Comparison of ENCODE assay signal across 17 mouse cellular contexts in the genomic region with DNA sequence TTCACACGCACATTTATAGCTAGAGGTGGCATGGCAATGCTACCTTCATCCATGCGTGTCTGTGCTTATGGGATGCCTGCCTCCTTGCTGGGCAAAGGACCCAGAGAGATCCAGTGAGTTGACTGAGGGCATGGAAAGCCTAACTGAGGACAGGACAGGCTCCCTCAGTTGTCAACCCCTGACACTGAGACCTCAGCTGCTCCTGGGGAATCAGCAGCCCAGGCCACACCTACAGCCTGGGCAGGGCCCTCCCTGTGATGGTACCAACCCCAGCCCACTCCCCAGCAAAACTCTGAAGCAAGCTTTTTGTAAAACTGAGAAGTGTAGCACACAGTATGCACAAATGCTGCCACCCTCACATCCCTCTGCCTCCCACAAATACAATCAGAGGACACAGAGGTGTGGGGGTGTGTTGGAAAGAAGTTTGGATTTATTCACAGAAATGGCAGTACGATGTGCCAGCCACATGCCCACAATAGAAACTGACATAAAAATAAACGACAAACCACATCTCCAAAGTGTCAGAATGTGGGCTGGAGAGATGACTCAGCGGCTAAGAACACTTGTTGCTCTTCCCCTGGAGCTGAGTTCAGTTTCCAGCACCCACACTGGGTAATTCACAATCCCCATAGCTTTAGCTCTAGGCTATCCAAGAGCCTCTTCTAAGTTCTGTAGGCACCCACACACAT.
DNase-seq lines count a peak whose midpoint lies in the region; ATAC-seq lines count a peak whose summit lies in the region.
"Had no signal": no experiment of that assay in that cellular context is flagged by ENCODE, and none has a peak within 500 bp of the region (broad histone marks: within the 10 kb centered on the region; RNA-seq: fewer than 3 reads in every experiment).

No protein-coding gene starts in this region.

- no peak overlapping the region for H3K4me2 ChIP-seq in hindbrain, embryonic 14.5 days (replicated peaks)
- H3K4me2 ChIP-seq: liver, embryonic 12.5 days; midbrain, embryonic 12.5 days had no signal

- peak; percentile 64 to 80 for DNase-seq in left cerebral cortex, adult 9 months (ENCODE audit: low spot score in 2 of 2)
- DNase-seq in telencephalon, adult 2 months (ENCODE audit: low read depth, low spot score): peak; percentile 93
- DNase-seq in heart, postnatal 10 days: no peak
- no peak for DNase-seq in thymus, postnatal 14 days
- DNase-seq in hindbrain, embryonic 14.5 days (ENCODE audit: low spot score): no peak
- DNase-seq: cerebellum, adult 9-11 months; gastrocnemius, postnatal 14 days; lung, postnatal 10 days; thymus, postnatal 36 days had no signal

- H3K9ac ChIP-seq in hindbrain, embryonic 14.5 days: no peak overlapping the region
- H3K9ac ChIP-seq: liver, embryonic 12.5 days; midbrain, embryonic 12.5 days had no signal

- H3K9me3 ChIP-seq in megakaryocyte, embryonic 14.5 days: peaks cover 18% of the 10 kb centered on the region
- no peaks in the 10 kb centered on the region for H3K9me3 ChIP-seq in hindbrain, embryonic 14.5 days (ENCODE audit: control insufficient read depth, low read length)
- H3K9me3 ChIP-seq: forebrain, embryonic 10.5 days; liver, embryonic 12.5 days; midbrain, embryonic 12.5 days had no signal

- peaks cover 95% of the 10 kb centered on the region for H3K27me3 ChIP-seq in megakaryocyte, embryonic 14.5 days (replicated peaks)
- no peaks in the 10 kb centered on the region for H3K27me3 ChIP-seq in hindbrain, embryonic 14.5 days (ENCODE audit: control insufficient read depth, insufficient read depth, low read length)
- H3K27me3 ChIP-seq: liver, embryonic 12.5 days; midbrain, embryonic 12.5 days had no signal

- intact Hi-C loops in heart, postnatal 10 days (cut with DNase I): no loop called here

- WGBS in hindbrain, embryonic 14.5 days: 87% methylated on average over 5 of the region's 5 CpGs

- peaks cover 16% of the 10 kb centered on the region for H3K4me1 ChIP-seq in megakaryocyte, embryonic 14.5 days
- no peaks in the 10 kb centered on the region for H3K4me1 ChIP-seq in hindbrain, embryonic 14.5 days (replicated peaks; ENCODE audit: control insufficient read depth, insufficient read depth, low read length)
- H3K4me1 ChIP-seq: liver, embryonic 12.5 days had no signal

- H3K36me3 ChIP-seq in megakaryocyte, embryonic 14.5 days (replicated peaks; ENCODE audit: low read length): no peaks in the 10 kb centered on the region
- no peaks in the 10 kb centered on the region for H3K36me3 ChIP-seq in hindbrain, embryonic 14.5 days (replicated peaks; ENCODE audit: control insufficient read depth, insufficient read depth)
- H3K36me3 ChIP-seq: forebrain, embryonic 10.5 days; liver, embryonic 12.5 days; midbrain, embryonic 12.5 days had no signal

- no peak for ATAC-seq in megakaryocyte, adult 5-6 weeks (ENCODE audit: poor library complexity, severe bottlenecking)
- peak; percentile 12 for ATAC-seq in granulocyte monocyte progenitor cell, adult 5-6 weeks (replicated peaks; ENCODE audit: poor library complexity, severe bottlenecking)
- ATAC-seq in hindbrain, embryonic 14.5 days (ENCODE audit: low FRiP score): no peak
- ATAC-seq: CD4-positive, CD25-positive, alpha-beta regulatory T cell, adult 4 months; inflammation-experienced regulatory T-cells, adult 6 months; liver, embryonic 12.5 days had no signal

- peak overlapping the region; percentile 38 for H3K4me3 ChIP-seq in megakaryocyte, embryonic 14.5 days (replicated peaks)
- H3K4me3 ChIP-seq in hindbrain, embryonic 14.5 days (replicated peaks; ENCODE audit: low read length): no peak overlapping the region
- H3K4me3 ChIP-seq: forebrain, embryonic 10.5 days; liver, embryonic 12.5 days; midbrain, embryonic 12.5 days had no signal

- no peak overlapping the region for H3K27ac ChIP-seq in hindbrain, embryonic 14.5 days
- H3K27ac ChIP-seq: forebrain, embryonic 10.5 days; liver, embryonic 12.5 days; midbrain, embryonic 12.5 days had no signal

Comparison
In these comparisons a context has a peak if more than half of its experiments do, and no peak if none do; other contexts are left out.
1. DNase-seq: peak in left cerebral cortex, adult 9 months (2 of 2) and telencephalon, adult 2 months (single experiment); none in heart, postnatal 10 days (0 of 2), thymus, postnatal 14 days (single experiment) and hindbrain, embryonic 14.5 days (single experiment).